Mouse (Mus musculus): ENCODE measurements around the gene Nosip.

DNA sequence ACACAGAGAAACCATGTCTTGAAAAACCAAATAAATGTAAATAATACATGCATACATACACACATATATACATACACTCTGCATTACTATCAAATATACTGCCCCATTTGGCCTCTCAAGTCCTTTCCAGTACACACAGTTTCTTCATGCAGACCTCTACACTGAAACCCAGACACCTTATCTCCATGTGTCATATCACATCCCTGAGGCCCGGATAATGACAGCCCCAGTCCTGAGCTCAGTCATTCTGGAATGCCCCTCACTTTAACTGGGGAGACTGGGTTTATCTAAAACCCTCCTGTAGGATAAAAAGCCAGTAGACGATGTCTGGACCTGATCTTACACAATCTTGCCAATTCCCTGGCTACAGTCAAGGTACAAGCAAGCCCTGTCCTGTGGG is 51.2 kb downstream of the Nosip start:
- TF ChIP-seq CTCF (IDR thresholded peaks at IDR 0.05; ENCODE audit: low read depth, low read length): no peak
- no peak for TF ChIP-seq POLR2A (IDR thresholded peaks at IDR 0.05; ENCODE audit: extremely low read depth, insufficient read depth, low read length)
